Mouse (Mus musculus) thymus, postnatal 14 days (tissue): ENCODE data around the gene Gm10382.
A peak's percentile ranks its signal among the peaks of the same experiment; 100 is the strongest.
"Not testable (repeated sequence)": the region's sequence is repeated elsewhere in the genome, so short reads cannot be mapped to it uniquely, and the experiment has no call there.

ENCODE experiments used
- DNase-seq: peaks from one replicate; pipeline ENCODE4 v3.0.0; 2021

Gm10382 gene

GRCm38 (mm10) chr5:125393622-125394603 is 4.8 kb downstream of the Gm10382 start:
- DNase-seq: peak; percentile 89

GRCm38 (mm10) chr5:125395008-125395407 is 5.9 kb downstream of the Gm10382 start:
- DNase-seq: no peak

DNA sequence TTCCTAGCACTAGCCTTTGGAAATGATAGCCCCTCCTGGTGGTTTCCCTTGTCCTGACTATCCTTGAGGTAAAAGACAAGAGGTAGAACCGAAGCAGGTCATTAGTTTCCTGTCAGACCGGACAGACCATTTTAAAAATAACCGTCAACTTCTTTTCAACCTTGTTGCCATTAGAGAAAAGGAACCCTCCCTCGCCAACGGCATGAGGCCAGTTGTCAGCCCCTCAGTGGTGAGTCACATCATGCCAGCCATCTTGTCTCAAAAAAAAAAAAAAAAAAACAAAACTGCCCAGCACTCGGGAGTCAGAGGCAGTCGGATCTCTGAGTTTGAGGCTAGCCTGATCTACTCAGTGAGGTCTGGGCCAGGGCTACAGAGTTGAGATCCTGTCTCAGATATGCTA is 11.8 kb downstream of the Gm10382 start:
- no peak for DNase-seq

GRCm38 (mm10) chr5:125402476-125402875 is 13.4 kb downstream of the Gm10382 start:
- no peak for DNase-seq

- DNase-seq: no peak
These were observed 13.9 kb downstream of the Gm10382 start for GRCm38 (mm10) chr5:125402991-125403390.

DNA sequence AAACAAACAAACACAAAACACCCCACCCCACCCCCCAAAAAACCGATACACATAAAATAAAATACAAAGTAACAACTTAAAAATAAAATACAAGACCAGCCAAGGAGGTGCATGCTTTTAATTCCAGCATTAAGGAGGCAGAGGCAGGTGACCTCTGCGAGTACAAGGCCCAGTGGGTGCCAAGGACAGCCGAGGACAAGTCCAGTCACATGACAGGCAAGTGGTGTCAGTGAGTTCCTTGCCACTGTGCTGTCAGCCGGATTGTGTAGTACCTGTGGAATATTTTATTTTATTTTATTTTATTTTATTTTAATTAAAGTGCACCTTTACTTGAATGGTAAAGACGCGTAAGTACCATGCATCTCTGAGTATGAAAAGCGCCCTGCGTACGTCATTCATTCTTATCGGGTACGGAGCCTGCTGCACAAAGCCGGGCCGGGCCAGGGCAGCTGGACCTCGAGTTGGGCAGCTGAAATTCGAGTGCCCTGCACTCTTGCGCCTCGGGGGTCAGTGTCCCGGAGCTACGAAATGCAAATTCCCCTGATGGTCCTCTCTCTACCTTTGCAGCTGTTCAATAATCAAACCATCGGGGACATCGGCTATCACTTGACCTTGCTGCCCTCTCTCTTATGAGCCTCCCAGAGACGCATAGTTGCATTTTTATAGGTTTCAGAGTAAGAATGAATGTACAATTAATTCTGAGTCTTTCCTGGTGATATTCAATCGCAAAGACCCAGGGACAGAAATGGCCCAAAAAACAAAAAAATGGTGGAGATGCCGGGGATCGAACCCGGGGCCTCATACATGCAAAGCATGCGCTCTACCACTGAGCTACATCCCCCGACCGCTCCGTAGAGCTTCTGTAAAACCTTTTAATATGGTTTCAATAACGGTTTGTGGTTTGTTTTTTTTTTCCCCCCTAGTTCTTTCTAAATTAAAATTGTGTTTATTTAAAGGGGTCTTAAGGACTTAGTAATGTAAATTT is 14.7 kb downstream of the Gm10382 start:
- peak; percentile 79 for DNase-seq

GRCm38 (mm10) chr5:125404536-125404902 is 15.4 kb downstream of the Gm10382 start:
- DNase-seq: no peak

DNA sequence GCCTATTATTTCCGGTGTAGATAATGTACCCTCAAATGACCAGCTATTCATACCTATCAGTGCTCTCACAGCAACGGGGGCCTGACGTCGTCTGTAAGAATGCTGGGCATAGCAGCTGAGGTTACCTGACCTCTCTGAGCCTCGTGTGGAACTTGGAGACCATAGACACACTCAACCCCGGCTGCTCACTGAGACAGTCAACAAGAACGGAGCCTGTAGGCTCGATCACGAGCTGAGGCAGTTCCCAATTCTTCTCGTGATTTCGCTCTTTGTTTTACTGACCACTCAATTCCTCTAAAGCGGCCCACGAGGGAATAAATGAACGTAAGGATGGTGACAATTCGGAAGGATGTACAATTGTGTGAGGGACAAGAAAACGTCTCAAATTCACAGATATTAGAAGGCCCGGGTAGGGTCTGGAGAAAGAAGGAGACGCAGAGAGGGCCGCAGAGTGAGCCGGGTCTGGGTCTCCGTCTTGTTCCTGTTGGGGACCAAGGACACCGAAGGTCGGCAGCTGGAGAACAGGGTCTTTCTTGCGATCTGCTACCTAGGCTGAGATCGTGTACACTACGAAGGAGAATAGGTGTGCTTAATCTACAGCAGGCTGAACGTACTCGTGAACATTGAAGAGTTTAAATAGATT is 15.9 kb downstream of the Gm10382 start:
- DNase-seq: peak; percentile 46

DNA sequence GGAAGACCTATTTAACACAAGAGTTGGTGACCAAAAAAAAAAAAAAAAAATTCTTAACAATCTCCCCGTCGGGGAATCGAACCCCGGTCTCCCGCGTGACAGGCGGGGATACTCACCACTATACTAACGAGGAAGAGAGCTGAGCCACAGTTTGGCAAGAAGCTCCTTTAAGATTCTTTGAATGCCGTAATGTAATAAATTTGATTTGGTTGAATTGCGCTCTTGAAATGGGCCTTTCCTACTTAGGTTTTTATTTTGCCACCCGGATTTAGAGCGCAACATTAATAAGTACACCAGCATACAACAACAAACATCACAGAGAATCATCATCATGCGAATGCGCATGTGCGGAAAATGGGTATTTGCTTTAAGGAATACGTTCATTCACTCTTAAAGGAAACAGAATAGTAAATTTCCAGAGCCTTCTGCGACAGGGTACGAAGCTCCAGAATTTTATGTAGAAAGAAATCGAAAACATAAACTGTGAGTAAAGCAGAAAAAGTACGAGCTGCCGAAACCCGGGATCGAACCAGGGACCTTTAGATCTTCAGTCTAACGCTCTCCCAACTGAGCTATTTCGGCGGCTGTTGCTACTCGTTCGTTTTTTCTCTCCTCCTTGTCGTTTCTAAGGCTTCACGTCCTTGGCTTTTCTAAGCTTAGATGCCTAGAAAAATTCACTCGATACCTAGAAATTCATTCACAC is 16.6 kb downstream of the Gm10382 start:
- DNase-seq: peak; percentile 88

DNA sequence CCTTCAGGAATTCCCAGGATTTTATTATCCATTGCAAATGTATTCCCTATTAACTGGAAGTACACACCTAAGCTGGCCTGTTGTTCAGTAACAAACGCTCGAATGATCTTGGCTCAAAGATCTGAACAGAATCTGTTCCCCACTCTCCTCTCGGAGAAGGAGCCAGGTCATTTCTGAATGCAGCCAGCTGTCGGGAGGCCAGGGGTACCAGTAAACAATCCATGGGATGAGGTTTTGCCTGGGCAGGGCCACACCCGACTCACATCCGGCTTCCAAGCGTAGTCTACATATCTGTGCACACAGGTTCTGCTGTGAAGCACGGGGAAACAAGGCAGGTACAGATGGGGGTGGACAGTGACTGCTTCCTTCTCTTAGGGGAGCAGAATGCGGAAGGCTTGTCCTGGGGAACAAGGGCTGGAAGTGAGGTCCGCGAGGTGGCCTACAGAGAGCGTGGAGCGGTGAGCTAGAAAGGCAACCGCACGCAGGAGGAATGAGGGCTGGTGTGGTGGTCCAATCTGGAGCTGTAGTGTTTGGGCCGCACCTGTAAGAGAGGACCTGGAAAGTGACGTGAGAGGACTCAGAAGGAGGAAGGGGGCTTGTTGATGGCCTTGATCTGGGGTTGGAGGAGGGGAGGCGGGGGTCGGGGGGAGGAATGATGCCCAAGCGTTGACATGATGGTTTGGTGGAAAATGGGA is 17.3 kb downstream of the Gm10382 start:
- DNase-seq: peak; percentile 75

GRCm38 (mm10) chr5:125407020-125407830 is 18.1 kb downstream of the Gm10382 start:
- no peak for DNase-seq

GRCm38 (mm10) chr5:125407910-125408575 is 18.9 kb downstream of the Gm10382 start:
- DNase-seq: no peak

DNA sequence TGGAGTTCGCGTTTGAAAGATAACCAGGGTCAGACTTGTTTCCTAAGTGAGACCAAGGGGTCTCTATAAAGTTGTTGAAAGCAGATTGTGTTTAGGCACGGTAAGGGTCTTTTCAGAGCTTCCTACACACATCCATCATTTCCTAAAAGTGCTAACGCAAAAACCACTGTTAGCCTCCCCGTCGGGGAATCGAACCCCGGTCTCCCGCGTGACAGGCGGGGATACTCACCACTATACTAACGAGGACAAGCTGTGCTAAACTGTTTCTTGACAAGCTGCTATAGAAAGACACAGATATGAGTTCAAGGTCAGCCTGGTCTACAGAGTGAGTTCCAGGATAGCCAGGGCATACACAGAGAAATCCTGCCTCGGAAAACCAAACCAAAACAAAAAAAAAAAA is 19.7 kb downstream of the Gm10382 start:
- DNase-seq: peak; percentile 89

DNA sequence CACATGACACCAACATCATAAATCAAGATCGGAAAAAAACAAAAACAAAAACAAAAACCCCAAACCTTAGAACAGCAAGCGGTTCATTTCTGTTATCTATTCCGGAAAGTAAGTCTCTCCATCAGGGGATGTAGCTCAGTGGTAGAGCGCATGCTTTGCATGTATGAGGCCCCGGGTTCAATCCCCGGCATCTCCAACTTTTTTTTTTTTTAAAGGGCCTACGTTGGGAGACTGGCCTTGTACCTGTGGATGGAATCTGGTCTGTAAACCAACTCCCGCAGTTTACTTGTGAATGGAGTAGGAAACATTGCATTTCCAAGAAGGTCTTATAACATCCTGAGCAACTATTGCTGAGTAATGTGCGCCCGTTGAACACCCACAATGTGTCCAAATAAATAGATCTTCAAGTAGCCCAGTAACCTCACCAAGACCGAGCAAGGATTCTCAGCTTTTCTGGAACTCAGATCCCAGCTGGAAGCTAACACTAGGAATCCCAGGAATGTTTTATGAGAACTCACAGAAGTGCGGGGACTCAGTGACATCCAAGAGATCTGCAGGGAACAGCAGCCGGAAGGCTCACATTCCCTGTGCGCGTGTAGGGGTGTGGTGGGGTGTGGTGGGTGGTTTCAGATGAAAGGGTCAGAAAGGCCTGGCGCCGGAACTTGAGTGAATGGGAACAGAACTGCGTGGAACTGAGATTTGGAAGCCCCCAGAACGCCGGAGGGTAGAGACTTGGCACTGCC is 20.4 kb downstream of the Gm10382 start:
- peak; percentile 31 for DNase-seq

GRCm38 (mm10) chr5:125411972-125412530 is 22.9 kb downstream of the Gm10382 start:
- DNase-seq: peak; percentile 88

GRCm38 (mm10) chr5:125412536-125412935 is 23.4 kb downstream of the Gm10382 start:
- DNase-seq: not testable (repeated sequence)

GRCm38 (mm10) chr5:125413763-125414162 is 24.6 kb downstream of the Gm10382 start:
- DNase-seq: no peak

- no peak for DNase-seq
These were observed 27.1 kb downstream of the Gm10382 start for GRCm38 (mm10) chr5:125416183-125416582.

DNA sequence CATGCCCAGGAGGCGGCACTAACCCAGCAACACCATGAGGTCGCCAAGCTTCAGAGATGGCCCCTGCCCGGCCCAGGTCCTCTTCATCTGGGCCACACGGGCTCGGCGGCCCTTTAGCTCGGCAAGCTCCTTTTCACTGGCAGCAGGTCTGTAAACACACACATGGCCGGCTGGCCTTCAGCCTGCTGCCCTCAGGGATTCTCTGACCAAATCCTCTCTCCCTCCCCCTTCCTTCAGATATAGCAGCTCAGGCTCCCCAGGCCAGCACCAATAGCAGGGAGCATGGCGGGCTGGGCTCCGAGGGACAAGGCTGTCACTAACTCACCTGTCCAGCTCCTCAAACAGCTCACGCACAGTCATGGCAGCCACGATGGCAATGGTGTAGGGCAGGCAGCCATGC is 29.5 kb downstream of the Gm10382 start:
- DNase-seq: no peak
